Mouse (Mus musculus) common myeloid progenitor, adult 5-6 weeks (primary cell): ENCODE data around the gene Cers2. TPM values are rescaled to one million over a fixed set of nuclear protein-coding genes. Genes with fewer than 3 reads are reported as not detected.

Experiments used
- ATAC-seq: replicated peaks from 2 replicates; pipeline ENCODE4 v1.8.0; 2016; ENCODE audit warnings: low read depth, mild to moderate bottlenecking, moderate TSS enrichment, inconsistent platforms; ENCODE audit not compliant: poor library complexity, severe bottlenecking
- total RNA-seq: library from RNA; stranded (forward); fragments of 200-1000, 187-1606 nt; gene quantifications from 2 replicates; pipeline ENCODE4 v1.2.3, GENCODE M21; 2017

The Cers2 gene
- total RNA-seq, 1 experiment from 2014 or later: 102 TPM

DNA sequence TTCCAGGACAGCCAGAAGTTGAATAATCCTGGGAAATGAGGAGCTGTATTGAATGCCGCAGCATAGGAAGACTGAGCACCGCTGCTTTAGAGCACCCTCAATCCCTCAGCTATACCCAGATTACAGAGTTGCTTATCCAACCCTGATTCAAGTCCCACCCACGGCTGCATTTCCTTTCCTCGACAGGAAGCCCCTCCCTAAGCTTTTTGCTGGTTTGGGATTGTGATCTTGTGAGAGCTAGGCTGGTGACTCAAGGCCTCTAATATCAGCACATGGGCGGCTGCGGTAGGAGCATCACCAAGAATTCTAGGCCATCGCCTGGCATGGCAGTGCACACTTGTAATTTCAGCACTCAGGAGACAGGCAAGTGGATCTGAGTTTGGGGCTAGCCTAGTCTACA is 28.1 kb upstream of the Cers2 start:
- no peak for ATAC-seq

- no peak for ATAC-seq
Observed at GRCm38 (mm10) chr3:95287541-95287940, 27.1 kb upstream of the Cers2 start.

DNA sequence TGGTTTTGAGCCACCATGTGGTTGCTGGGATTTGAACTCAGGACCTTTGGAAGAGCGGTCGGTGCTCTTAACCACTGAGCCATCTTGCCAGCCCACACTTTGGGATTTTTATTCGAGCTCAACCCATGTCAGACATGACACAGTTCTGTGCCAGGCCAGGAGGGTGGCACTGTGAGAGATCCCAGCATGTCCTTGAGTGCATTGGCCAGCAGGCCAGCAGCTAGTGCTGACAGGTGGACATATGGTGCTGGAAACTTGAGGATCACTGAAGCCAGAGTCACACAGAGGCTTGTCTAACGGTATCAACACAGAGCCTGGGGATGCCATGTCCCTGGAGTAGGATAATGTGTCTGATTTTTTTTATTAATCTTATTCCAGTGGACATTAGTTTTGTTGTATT is 25.2 kb upstream of the Cers2 start:
- no peak for ATAC-seq

GRCm38 (mm10) chr3:95290156-95290555 is 24.4 kb upstream of the Cers2 start:
- ATAC-seq: no peak

- no peak for ATAC-seq
Observed at GRCm38 (mm10) chr3:95291041-95291440, 23.6 kb upstream of the Cers2 start.

GRCm38 (mm10) chr3:95292899-95293298 is 21.7 kb upstream of the Cers2 start:
- ATAC-seq: no peak

DNA sequence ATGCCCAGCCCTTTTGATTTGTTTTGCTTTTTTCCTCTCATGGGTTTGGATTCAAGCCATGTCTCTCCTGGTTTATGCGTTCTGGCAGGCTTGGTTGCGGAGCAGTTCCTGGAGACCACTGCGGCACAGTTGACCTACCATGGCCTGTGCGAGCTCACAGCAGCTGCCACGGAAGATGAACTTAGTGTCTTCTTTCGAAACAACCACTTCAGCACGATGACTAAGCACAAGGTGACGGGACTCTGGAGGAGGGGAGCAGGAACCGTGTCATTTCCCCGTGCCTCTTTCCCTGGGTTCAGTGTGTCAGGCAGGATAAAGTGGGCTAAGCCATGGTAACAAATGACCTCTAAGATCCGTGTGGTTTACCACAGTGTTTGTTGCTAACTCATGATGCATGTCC is 21.1 kb upstream of the Cers2 start:
- peak; percentile 92 for ATAC-seq

- ATAC-seq: peak; percentile 31
Observed at GRCm38 (mm10) chr3:95294316-95294715, 20.3 kb upstream of the Cers2 start.

- no peak for ATAC-seq
Observed at GRCm38 (mm10) chr3:95294718-95295117, 19.9 kb upstream of the Cers2 start.

GRCm38 (mm10) chr3:95295321-95296102 is 19.1 kb upstream of the Cers2 start:
- ATAC-seq: no peak

DNA sequence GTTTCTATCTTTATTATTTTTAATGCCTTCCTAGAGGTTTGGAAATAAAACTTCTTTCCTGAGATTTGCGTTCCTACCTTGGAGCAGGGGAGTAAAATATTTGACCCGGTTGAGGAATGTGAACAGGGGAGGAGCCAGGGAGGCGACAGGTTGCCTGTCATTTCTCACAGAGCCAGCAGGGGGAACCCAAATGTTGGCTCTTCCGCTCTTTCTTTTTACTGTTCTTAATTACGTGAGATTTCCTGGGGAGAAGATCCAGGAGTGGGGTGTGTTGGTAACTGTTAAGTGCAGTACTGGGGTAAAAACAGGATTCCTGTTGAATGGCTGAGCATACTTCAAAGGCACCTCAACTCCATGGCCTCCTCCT is 18.5 kb upstream of the Cers2 start:
- ATAC-seq: peak; percentile 23; the same call in 1 of the 2 replicates

DNA sequence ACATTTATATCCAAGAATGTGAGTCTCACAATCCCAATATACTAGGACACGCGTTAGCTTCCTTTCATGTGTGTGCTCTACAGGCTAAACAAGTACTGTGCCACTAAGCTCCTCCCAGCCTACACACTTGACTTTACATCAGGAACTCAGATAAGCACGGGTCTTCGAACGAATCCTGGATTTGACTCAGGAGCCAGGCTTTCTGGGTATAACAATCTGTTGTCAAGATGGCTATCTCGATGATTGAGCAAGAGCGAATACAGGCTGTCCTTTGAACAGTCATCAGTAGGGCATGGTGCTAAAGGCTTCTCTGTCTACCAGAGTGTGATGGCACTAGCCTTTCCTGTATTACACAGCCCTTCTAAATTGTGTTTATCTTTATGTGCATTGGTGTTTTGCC is 16.6 kb upstream of the Cers2 start:
- ATAC-seq: no peak

- ATAC-seq: no peak
Observed at GRCm38 (mm10) chr3:95301204-95301796, 13.3 kb upstream of the Cers2 start.

GRCm38 (mm10) chr3:95306244-95306643 is 8.3 kb upstream of the Cers2 start:
- no peak for ATAC-seq

- no peak for ATAC-seq
Observed at GRCm38 (mm10) chr3:95307100-95307499, 7.5 kb upstream of the Cers2 start, which contains the start of gene Anxa9. Gene Anxa9, minus strand, starts transcription at chr3:95307176.

DNA sequence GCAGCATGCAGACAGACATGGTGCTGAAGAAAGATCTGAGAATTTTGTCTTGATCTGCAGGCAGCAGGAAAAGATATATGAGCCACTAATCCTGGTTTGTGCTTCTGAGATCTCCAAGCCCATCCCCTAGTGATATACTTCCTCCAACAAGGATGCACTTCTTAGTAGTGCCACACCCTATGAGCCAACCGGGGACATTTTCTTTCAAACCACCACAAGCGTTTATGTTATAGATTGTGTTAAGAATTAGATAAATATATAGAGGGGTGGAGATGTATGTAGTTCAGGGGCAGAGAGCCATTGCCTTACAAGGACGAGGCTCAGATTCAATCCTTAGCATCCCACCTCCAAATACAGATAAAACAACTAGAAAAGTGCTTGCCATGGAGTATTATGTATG is 4.1 kb upstream of the Cers2 start:
- ATAC-seq: no peak

DNA sequence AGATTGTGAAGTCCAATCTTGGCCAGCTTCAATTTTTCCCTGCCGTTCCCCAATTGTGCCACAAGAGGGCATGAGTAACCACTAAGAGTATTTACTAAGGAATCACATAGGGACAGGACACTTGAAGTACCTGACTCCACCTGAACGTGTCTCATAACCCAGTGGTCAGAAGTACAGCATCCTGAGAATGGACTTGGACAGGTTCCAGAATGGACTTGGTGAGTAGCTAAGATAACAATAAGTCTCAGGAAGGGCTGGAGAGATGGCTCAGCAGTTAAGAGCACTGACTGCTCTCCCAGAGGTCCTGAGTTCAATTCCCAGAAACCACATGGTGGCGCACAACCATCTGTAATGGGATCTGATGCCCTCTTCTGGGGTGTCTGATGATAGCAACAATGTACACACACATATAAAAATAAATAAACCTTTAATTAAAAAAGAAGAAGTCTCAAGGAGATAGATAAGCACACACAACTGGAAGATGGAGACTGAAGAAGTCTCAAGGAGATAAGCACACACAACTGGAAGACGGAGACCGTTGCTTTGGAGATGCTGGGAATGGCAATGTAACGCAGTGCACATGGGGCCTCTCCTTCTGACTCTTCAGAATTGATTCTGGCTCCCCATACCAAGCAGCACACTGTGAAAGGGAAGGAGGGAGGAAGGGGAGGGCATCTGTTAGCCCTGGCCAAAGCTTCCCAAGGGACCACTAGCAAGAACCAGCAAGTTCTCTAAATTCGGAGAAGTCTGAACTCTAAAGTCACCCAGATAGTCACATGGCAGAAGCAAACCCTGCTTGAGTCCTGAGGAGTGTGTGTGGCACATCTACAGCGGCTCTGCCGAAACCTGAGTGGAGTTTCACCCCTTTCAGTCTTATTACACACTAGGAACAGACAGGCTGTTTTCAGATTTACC is 3.4 kb upstream of the Cers2 start:
- peak; percentile 33 for ATAC-seq

GRCm38 (mm10) chr3:95312623-95313022 is 2.0 kb upstream of the Cers2 start:
- peak; percentile 72 for ATAC-seq

DNA sequence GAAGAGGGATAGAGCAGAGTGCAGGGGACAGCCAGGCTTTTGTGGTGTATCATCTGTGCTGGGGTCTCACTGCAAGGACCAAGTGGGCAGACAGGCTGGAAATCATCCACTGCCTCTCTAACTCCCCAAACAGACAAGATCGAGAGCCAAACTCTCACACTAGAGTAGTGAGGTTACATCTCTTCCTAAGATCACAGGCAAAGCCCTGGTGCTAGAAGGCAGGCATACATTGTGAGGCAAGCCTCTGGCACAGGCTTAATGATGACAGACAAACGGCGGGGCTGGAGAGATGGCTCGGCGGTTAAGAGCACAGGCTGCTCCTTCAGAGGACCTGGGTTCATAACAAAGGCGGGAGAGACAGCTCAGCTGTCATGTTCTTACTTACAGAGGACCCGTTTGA is 1.1 kb upstream of the Cers2 start:
- no peak for ATAC-seq

DNA sequence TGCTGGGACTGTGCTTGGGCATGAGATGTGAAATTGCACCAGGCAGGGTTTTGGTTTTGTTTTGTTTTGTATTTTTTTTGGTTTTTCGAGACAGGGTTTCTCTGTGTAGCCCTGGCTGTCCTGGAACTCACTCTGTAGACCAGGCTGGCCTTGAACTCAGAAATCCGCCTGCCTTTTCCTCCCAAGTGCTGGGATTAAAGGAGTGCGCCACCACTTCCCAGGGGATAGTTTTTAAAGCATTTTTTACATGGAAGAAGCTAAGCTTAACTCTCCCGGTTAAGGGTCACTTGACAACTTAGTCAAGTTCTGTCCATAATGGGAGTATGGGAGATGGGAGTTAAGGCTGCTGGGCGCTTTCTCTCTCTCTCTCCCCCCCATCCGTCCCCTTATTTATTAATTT is 516 bp upstream of the Cers2 start:
- no peak for ATAC-seq
